Mouse (Mus musculus): ENCODE data around the gene Flrt3. TPM values are rescaled to one million over a fixed set of nuclear protein-coding genes. Genes with fewer than 3 reads are reported as not detected.

Flrt3 gene
- total and polyA plus RNA-seq, 3 experiments: not detected

DNA sequence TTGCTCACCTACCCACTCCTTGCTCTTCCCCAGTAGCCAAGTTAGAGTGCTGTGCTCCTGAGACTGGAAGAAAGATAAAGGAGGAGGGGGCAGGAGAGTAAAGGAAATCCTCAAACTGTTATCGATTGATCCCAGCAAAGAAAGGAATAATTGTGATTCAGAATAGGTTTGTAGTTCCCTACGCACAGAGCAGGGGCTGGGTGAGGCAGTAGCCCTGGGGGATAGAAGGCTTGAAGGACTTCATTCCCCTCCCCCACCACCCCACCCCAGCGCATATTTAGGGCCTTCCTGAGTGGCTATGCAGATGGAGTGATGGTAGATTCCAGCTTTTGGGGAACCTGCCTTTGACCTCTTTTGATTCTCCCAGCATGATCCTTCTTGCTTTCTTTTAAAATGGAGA, 5.5 kb upstream of the Flrt3 start:
- H3K9me3 ChIP-seq (replicated peaks; ENCODE audit: insufficient read depth, low read length): no peaks in the 10 kb centered on the region
- no peaks in the 10 kb centered on the region for H3K79me2 ChIP-seq (ENCODE audit: control insufficient read depth, insufficient read depth, low read length, poor library complexity)
- H3K4me1 ChIP-seq (ENCODE audit: control insufficient read depth in 1 of 2, insufficient read depth in 2 of 2, low read length in 2 of 2): no peaks in the 10 kb centered on the region
- no peak overlapping the region for H3K9ac ChIP-seq (ENCODE audit: control insufficient read depth, low read depth, low read length, poor library complexity, severe bottlenecking)
- H3K4me3 ChIP-seq (ENCODE audit: control insufficient read depth in 1 of 2, insufficient read depth in 1 of 2, low read depth in 2 of 2, low read length in 2 of 2): no peak overlapping the region
- no peaks in the 10 kb centered on the region for H3K36me3 ChIP-seq (ENCODE audit: control insufficient read depth in 1 of 2, insufficient read depth in 2 of 2, low read length in 2 of 2)
- H3K27me3 ChIP-seq (ENCODE audit: control insufficient read depth in 1 of 2, insufficient read depth in 2 of 2, low read length in 2 of 2): no peaks in the 10 kb centered on the region
- no peak for DNase-seq (ENCODE audit: low read depth, low spot score)
- no peak for TF ChIP-seq NELFE (IDR thresholded peaks at IDR 0.05; ENCODE audit: low read depth, low read length)
- no peak for TF ChIP-seq ZC3H11A (IDR thresholded peaks at IDR 0.05; ENCODE audit: low read depth, low read length)
- TF ChIP-seq ZMIZ1 (IDR thresholded peaks at IDR 0.05; ENCODE audit: low read depth, low read length): no peak
- TF ChIP-seq TCF12 (IDR thresholded peaks at IDR 0.05; ENCODE audit: low read depth, low read length): no peak
- TF ChIP-seq KAT2A (conservative IDR thresholded peaks at IDR 0.05; ENCODE audit: low read depth, low read length): no peak
- no peak for TF ChIP-seq UBTF (IDR thresholded peaks at IDR 0.05; ENCODE audit: borderline replicate concordance, insufficient read depth, low read depth, low read length)
- no peak for TF ChIP-seq MEF2A (IDR thresholded peaks at IDR 0.05; ENCODE audit: extremely low read depth, insufficient replicate concordance, low read depth, low read length, poor library complexity, severe bottlenecking)
- no peak for TF ChIP-seq USF2 (IDR thresholded peaks at IDR 0.05; ENCODE audit: borderline replicate concordance in 1 of 2, insufficient read depth in 1 of 2, low read depth in 1 of 2, low read length in 2 of 2)
- TF ChIP-seq ZKSCAN1 (IDR thresholded peaks at IDR 0.05; ENCODE audit: low read depth, low read length): no peak
- TF ChIP-seq RAD21 (IDR thresholded peaks at IDR 0.05; ENCODE audit: low read depth, low read length): no peak
- H3K27ac ChIP-seq (ENCODE audit: control insufficient read depth, low read depth, low read length): no peak overlapping the region

DNA sequence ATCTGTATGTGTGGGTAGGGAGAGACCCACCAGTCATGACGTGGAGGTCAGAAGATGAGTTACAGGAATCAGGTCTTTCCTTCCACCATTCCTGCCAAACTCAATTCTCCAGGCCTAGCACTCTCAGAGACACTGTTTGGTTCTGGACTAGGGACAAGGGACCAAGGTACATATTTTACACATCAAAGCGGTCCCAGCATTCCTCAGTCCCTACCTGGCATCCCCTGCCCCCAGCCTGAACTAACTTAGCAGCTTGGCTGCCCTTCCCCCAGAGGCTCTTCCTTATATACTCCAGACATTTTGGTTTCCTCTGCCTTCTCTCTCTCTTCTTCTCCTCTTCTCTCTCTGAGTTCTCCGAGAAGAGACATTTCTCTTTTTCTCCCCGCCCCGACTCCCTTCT, 2.2 kb upstream of the Flrt3 start:
- no peaks in the 10 kb centered on the region for H3K79me2 ChIP-seq (ENCODE audit: control insufficient read depth, insufficient read depth, low read length, poor library complexity)
- no peaks in the 10 kb centered on the region for H3K9me3 ChIP-seq (replicated peaks; ENCODE audit: insufficient read depth, low read length)
- H3K4me1 ChIP-seq (ENCODE audit: control insufficient read depth in 1 of 2, insufficient read depth in 2 of 2, low read length in 2 of 2): no peaks in the 10 kb centered on the region
- no peak overlapping the region for H3K9ac ChIP-seq (ENCODE audit: control insufficient read depth, low read depth, low read length, poor library complexity, severe bottlenecking)
- no peaks in the 10 kb centered on the region for H3K27me3 ChIP-seq (ENCODE audit: control insufficient read depth in 1 of 2, insufficient read depth in 2 of 2, low read length in 2 of 2)
- no peak overlapping the region for H3K4me3 ChIP-seq (ENCODE audit: control insufficient read depth in 1 of 2, insufficient read depth in 1 of 2, low read depth in 2 of 2, low read length in 2 of 2)
- TF ChIP-seq UBTF (IDR thresholded peaks at IDR 0.05; ENCODE audit: borderline replicate concordance, insufficient read depth, low read depth, low read length): no peak
- no peak for TF ChIP-seq BHLHE40 (IDR thresholded peaks at IDR 0.05; ENCODE audit: borderline replicate concordance, low read depth, low read length)
- TF ChIP-seq USF2 (IDR thresholded peaks at IDR 0.05; ENCODE audit: borderline replicate concordance in 1 of 2, insufficient read depth in 1 of 2, low read depth in 1 of 2, low read length in 2 of 2): no peak
- TF ChIP-seq ELF1 (IDR thresholded peaks at IDR 0.05; ENCODE audit: low read depth, low read length): no peak
- TF ChIP-seq USF1 (IDR thresholded peaks at IDR 0.05; ENCODE audit: low read depth, low read length): no peak
- TF ChIP-seq NRF1 (IDR thresholded peaks at IDR 0.05; ENCODE audit: insufficient read depth, low read depth, low read length, poor library complexity, severe bottlenecking): no peak
- no peak for TF ChIP-seq ETS1 (IDR thresholded peaks at IDR 0.05; ENCODE audit: low read depth, low read length)
- no peak for TF ChIP-seq HCFC1 (IDR thresholded peaks at IDR 0.05; ENCODE audit: low read depth, low read length)
- no peak for TF ChIP-seq GABPA (IDR thresholded peaks at IDR 0.05; ENCODE audit: low read depth, low read length)
- TF ChIP-seq MAFK (IDR thresholded peaks at IDR 0.05; ENCODE audit: borderline replicate concordance, low read depth, low read length): no peak
- TF ChIP-seq ZKSCAN1 (IDR thresholded peaks at IDR 0.05; ENCODE audit: low read depth, low read length): no peak
- no peaks in the 10 kb centered on the region for H3K36me3 ChIP-seq (ENCODE audit: control insufficient read depth in 1 of 2, insufficient read depth in 2 of 2, low read length in 2 of 2)
- DNase-seq (ENCODE audit: low read depth, low spot score): no peak
- H3K27ac ChIP-seq (ENCODE audit: control insufficient read depth, low read depth, low read length): no peak overlapping the region
